Mouse (Mus musculus) liver, adult 2 months (tissue): ENCODE data around the gene Bcl2l15.

Source experiments
- CTCF ChIP-seq: fragments of 200-500 bp; IDR thresholded peaks from 2 replicates; pipeline ENCODE4 v1.5.1; 2011; ENCODE audit warnings: low read depth, low read length, control low read depth
- POLR2A ChIP-seq: fragments of 200-500 bp; IDR thresholded peaks from 2 replicates; pipeline ENCODE4 v1.6.1; 2011; ENCODE audit warnings: low read length, control low read depth; ENCODE audit not compliant: insufficient read depth; ENCODE audit errors: extremely low read depth

DNA sequence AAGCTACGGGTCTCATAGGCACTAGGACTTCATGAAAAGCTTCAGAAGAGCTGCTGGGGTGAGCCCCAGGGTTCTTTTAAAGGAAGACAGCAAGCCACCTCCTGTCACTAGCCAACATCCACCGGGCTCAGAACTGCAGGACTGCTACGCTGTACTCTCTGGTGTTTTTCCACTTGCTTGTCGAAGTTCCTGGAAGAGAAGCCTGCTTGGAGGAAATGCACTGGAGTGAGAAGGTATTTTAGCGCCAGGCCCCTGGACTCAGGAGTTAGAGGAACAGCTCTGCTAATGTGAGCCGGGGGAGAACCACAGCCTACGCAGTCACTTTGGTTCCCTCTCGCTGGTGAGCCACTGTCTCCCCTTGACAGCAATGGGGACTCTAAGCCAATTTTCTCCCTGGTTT, 29.5 kb upstream of the Bcl2l15 start:
- no peak for TF ChIP-seq CTCF
- no peak for TF ChIP-seq POLR2A
